Mouse (Mus musculus) ES-E14 (cell line): ENCODE results near the gene Mpg. TPM values are rescaled to one million over a fixed set of nuclear protein-coding genes. Genes with fewer than 3 reads are reported as not detected.

Experiments used
- DNase-seq: peaks from one replicate; pipeline ENCODE4 v3.0.0-alpha.2; 2013; ENCODE audit warnings: low read depth, low spot score
- H3K27ac ChIP-seq: 2 replicates; pipeline ENCODE4 v1.5.1; 2012; ENCODE audit warnings: low read depth, mild to moderate bottlenecking, low read length, moderate library complexity, mixed read lengths; ENCODE audit not compliant: poor library complexity, insufficient read depth, severe bottlenecking
- H3K36me3 ChIP-seq: 2 replicates; pipeline ENCODE4 v1.6.1; 2012; ENCODE audit warnings: mild to moderate bottlenecking, low read length, moderate library complexity, mixed read lengths; ENCODE audit not compliant: control insufficient read depth, poor library complexity, insufficient read depth, severe bottlenecking
- H3K4me1 ChIP-seq, 2 experiments: fragments of 150-350 bp in 1 of 2; sonication (generic) in 1 of 2; 2 replicates each; pipeline ENCODE4 v1.6.1; 2012; ENCODE audit warnings: low read length in 2 of 2, mild to moderate bottlenecking in 1 of 2, mixed read lengths in 1 of 2; ENCODE audit not compliant: control insufficient read depth in 2 of 2, insufficient read depth in 2 of 2, poor library complexity in 1 of 2
- H3K4me3 ChIP-seq, 2 experiments: fragments of 150-350 bp in 1 of 2; sonication (generic) in 1 of 2; 2 replicates each; pipeline ENCODE4 v1.5.1; 2012; ENCODE audit warnings: low read length in 2 of 2, low read depth in 1 of 2, mild to moderate bottlenecking in 1 of 2, mixed read lengths in 1 of 2; ENCODE audit not compliant: insufficient read depth in 1 of 2, poor library complexity in 1 of 2, severe bottlenecking in 1 of 2
- H3K9ac ChIP-seq: 2 replicates; pipeline ENCODE4 v1.6.1; 2012; ENCODE audit warnings: low read depth, mild to moderate bottlenecking, low read length, mixed read lengths; ENCODE audit not compliant: poor library complexity, insufficient read depth, severe bottlenecking
- H3K9me3 ChIP-seq: fragments of 150-350 bp; sonication (generic); 2 replicates; pipeline ENCODE4 v1.6.1; 2012; ENCODE audit warnings: low read depth, mild to moderate bottlenecking, low read length; ENCODE audit not compliant: control insufficient read depth, insufficient read depth
- CHD2 ChIP-seq: IDR thresholded peaks from 2 replicates; pipeline ENCODE4 v1.6.1; 2014; ENCODE audit warnings: mild to moderate bottlenecking, low read depth, low read length, inconsistent platforms
- HCFC1 ChIP-seq: IDR thresholded peaks from 2 replicates; pipeline ENCODE4 v1.6.1; 2012; ENCODE audit warnings: low read length, inconsistent platforms, borderline replicate concordance; ENCODE audit not compliant: insufficient read depth
- MAFK ChIP-seq: IDR thresholded peaks from 2 replicates; pipeline ENCODE4 v1.6.1; 2014; ENCODE audit warnings: mild to moderate bottlenecking, low read depth, low read length, inconsistent platforms; ENCODE audit not compliant: insufficient read depth
- ZC3H11A ChIP-seq: IDR thresholded peaks from 2 replicates; pipeline ENCODE4 v1.6.1; 2012; ENCODE audit warnings: low read depth, mild to moderate bottlenecking, inconsistent platforms, low read length, borderline replicate concordance
- ZNF384 ChIP-seq: IDR thresholded peaks from 2 replicates; pipeline ENCODE4 v1.6.1; 2012; ENCODE audit warnings: low read depth, low read length, inconsistent platforms
- in situ Hi-C, 2 experiments: fragments of 600-800 bp; cut with MboI; formaldehyde crosslinking; loops; one replicate each; pipeline ENCODE4 v1.15.1; 2025; ENCODE audit warnings: low sequenced_read_pairs in 2 of 2, inconsistent platforms in 1 of 2; ENCODE audit not compliant: unreplicated experiment in 2 of 2
- total RNA-seq: library from RNA; depleted of rRNA; stranded (reverse); fragments of 300-350 nt; gene quantifications from 2 replicates; pipeline ENCODE4 v1.2.3, GENCODE M21; 2012

Gene Mpg
- total RNA-seq, 1 experiment = 30.6 TPM

DNA sequence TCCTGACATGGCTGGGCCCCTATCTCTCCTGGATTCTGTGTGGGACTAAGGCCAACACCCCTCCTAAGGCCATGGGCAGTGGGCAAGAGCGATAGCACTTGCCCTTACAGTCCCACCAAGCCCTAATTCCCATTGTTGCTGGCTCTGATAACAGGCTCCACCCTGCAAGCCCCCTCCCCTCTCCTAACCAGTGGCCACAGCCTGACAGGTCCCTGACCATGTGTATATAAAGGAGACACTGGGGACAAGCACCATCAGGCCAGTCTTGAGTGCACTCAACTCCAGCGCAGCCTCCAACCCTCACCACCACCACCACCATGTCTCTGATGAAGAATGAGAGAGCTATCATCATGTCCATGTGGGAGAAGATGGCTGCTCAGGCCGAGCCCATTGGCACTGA, 50.0 kb downstream of the Mpg start, which contains the start of gene Hba-x:
Hba-x (plus strand) TSS at position 54 of the 400 bp plus-strand sequence.
- TF ChIP-seq HCFC1 (no peak), MAFK (no peak), ZNF384 (no peak), ZC3H11A (no peak), CHD2 (no peak)
- in situ Hi-C loops = no loop called here
- Histone ChIP-seq H3K9ac (no peak within 1 kb of the TSS), H3K27ac (no peak within 1 kb of the TSS), H3K4me3 (no peak within 1 kb of the TSS), H3K36me3 (no peaks in the 10 kb centered on the region), H3K4me1 (no peaks in the 10 kb centered on the region; a peak in 1 of 4 replicates), H3K9me3 (no peaks in the 10 kb centered on the region)
- DNase-seq = no peak

- H3K9ac ChIP-seq = no peak overlapping the region
- peak overlapping the region; percentile 10 to 41; a peak in 3 of 4 replicates for H3K4me3 ChIP-seq
- no peaks in the 10 kb centered on the region for H3K9me3 ChIP-seq
- H3K36me3 ChIP-seq = no peaks in the 10 kb centered on the region
- in situ Hi-C loops = no loop called here
- TF ChIP-seq ZNF384 = no peak
- no peak for TF ChIP-seq CHD2
- TF ChIP-seq ZC3H11A = no peak
- no peak for TF ChIP-seq MAFK
- no peak for TF ChIP-seq HCFC1
- DNase-seq = no peak
- H3K4me1 ChIP-seq = no peaks in the 10 kb centered on the region; a peak in 1 of 4 replicates
- H3K27ac ChIP-seq = no peak overlapping the region
Measured at GRCm38 (mm10) chr11:32277736-32278457, 51.6 kb downstream of the Mpg start.

GRCm38 (mm10) chr11:32278458-32278957, 52.2 kb downstream of the Mpg start:
- H3K4me1 ChIP-seq = no peaks in the 10 kb centered on the region; a peak in 1 of 4 replicates
- DNase-seq = no peak
- H3K27ac ChIP-seq = no peak overlapping the region
- TF ChIP-seq MAFK (peak; percentile 65), ZNF384 (no peak)
- no peak overlapping the region for H3K4me3 ChIP-seq
- H3K9ac ChIP-seq = no peak overlapping the region
- no peaks in the 10 kb centered on the region for H3K36me3 ChIP-seq
- in situ Hi-C loops = no loop called here
- H3K9me3 ChIP-seq = no peaks in the 10 kb centered on the region

GRCm38 (mm10) chr11:32280646-32281045, 54.3 kb downstream of the Mpg start:
- in situ Hi-C loops = no loop called here
- Histone ChIP-seq H3K4me1 (no peaks in the 10 kb centered on the region; a peak in 1 of 4 replicates), H3K27ac (no peak overlapping the region), H3K9me3 (no peaks in the 10 kb centered on the region), H3K9ac (no peak overlapping the region), H3K36me3 (no peaks in the 10 kb centered on the region), H3K4me3 (no peak overlapping the region)
- TF ChIP-seq MAFK (no peak), CHD2 (no peak), HCFC1 (no peak), ZNF384 (no peak), ZC3H11A (no peak)
- no peak for DNase-seq
